Mouse (Mus musculus): ENCODE measurements around the gene Sap30. TPM values are rescaled to one million over a fixed set of nuclear protein-coding genes. Genes with fewer than 3 reads are reported as not detected.

The Sap30 gene
- polyA plus RNA-seq, 1 experiment from 2014 or later: 23.8 TPM

DNA sequence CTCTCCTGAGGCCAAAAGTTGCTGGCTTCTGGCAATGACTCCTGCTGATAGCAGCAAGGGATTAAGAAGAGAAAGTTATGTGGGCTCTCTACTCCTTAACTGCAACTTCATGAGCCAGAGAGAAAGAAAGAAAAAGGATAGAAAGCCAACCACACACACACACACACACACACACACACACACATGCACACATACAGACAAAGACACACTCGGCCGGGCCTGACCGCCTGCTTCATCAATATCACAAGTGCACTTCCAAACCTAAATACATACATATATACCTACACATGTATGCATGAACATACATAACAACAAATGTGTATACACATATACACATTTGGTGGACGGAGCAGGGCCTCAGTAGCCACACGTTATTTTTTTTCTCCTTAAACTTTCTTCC, 16.8 kb downstream of the Sap30 start:
- ATAC-seq (ENCODE audit: low FRiP score, low TSS enrichment): no peak
- Histone ChIP-seq H3K9ac (ENCODE audit: low read length) (no peak overlapping the region), H3K36me3 (ENCODE audit: control insufficient read depth, insufficient read depth, low read length) (no peaks in the 10 kb centered on the region), H3K27me3 (ENCODE audit: control insufficient read depth, insufficient read depth, low read length) (no peaks in the 10 kb centered on the region), H3K4me2 (replicated peaks; ENCODE audit: low read depth) (no peak overlapping the region), H3K27ac (replicated peaks) (no peak overlapping the region), H3K4me1 (replicated peaks; ENCODE audit: control insufficient read depth, insufficient read depth) (no peaks in the 10 kb centered on the region), H3K9me3 (ENCODE audit: control insufficient read depth, low read length) (no peaks in the 10 kb centered on the region), H3K4me3 (ENCODE audit: low read depth, low read length) (no peak overlapping the region)
- 93% methylated on average over 5 of the region's 5 CpGs for WGBS
- TF ChIP-seq CTCF (IDR thresholded peaks at IDR 0.05; ENCODE audit: low read depth) (no peak), EP300 (optimal IDR thresholded peaks at IDR 0.05) (no peak)
- DNase-seq (ENCODE audit: low spot score): no peak

DNA sequence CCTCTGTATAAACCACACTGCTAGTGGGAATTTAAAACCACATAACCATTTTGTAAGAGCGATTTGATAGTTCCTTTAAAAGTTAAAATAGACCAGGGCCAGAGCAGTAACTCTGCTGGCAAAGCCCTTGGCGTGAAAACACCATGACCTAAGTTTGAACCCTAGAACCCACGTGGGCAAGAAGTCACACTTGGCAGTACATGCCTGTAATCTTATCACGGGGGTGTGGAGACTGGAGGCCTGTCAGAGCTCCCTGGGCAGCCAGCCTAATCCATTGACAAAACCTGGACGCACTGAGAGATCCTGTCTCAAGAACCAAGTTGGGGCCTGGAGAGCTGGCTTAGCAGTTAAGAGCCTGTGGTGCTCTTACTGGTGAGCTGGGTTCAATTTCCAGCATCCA, 19.0 kb downstream of the Sap30 start:
- Histone ChIP-seq H3K4me3 (ENCODE audit: low read depth, low read length) (no peak overlapping the region), H3K9ac (ENCODE audit: low read length) (no peak overlapping the region), H3K27me3 (ENCODE audit: control insufficient read depth, insufficient read depth, low read length) (no peaks in the 10 kb centered on the region), H3K4me1 (replicated peaks; ENCODE audit: control insufficient read depth, insufficient read depth) (no peaks in the 10 kb centered on the region), H3K4me2 (replicated peaks; ENCODE audit: low read depth) (no peak overlapping the region), H3K27ac (replicated peaks) (no peak overlapping the region), H3K36me3 (ENCODE audit: control insufficient read depth, insufficient read depth, low read length) (no peaks in the 10 kb centered on the region), H3K9me3 (ENCODE audit: control insufficient read depth, low read length) (no peaks in the 10 kb centered on the region)
- WGBS: 17% methylated on average over 5 of the region's 5 CpGs
- DNase-seq (ENCODE audit: low spot score): peak; percentile 84
- peak; percentile 97 for ATAC-seq (ENCODE audit: low FRiP score, low TSS enrichment)
- no peak for TF ChIP-seq CTCF (IDR thresholded peaks at IDR 0.05; ENCODE audit: low read depth)
- no peak for TF ChIP-seq EP300 (optimal IDR thresholded peaks at IDR 0.05)

DNA sequence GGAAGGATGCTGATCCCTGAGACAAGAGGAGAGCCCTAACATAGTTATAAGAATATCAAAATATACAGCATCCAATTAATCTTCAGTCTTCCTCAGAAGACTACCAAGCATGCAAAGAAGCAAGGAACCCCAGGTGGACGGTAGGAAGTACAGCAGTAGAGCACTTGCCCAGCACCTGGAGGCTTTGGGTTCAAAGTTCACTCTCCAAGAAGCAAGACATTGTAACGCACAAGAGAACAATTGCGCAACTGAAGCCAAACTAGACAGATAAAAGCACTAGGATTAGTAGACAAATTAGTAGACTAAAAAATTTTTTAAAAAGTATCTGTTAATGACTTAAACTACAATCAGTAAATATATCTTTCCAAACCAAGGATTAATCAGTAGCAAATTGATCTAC, 23.9 kb downstream of the Sap30 start:
- Histone ChIP-seq H3K9me3 (ENCODE audit: control insufficient read depth, low read length) (no peaks in the 10 kb centered on the region), H3K27ac (replicated peaks) (no peak overlapping the region), H3K9ac (ENCODE audit: low read length) (no peak overlapping the region), H3K27me3 (ENCODE audit: control insufficient read depth, insufficient read depth, low read length) (no peaks in the 10 kb centered on the region), H3K4me1 (replicated peaks; ENCODE audit: control insufficient read depth, insufficient read depth) (no peaks in the 10 kb centered on the region), H3K4me2 (replicated peaks; ENCODE audit: low read depth) (no peak overlapping the region), H3K4me3 (ENCODE audit: low read depth, low read length) (no peak overlapping the region), H3K36me3 (ENCODE audit: control insufficient read depth, insufficient read depth, low read length) (no peaks in the 10 kb centered on the region)
- TF ChIP-seq CTCF (IDR thresholded peaks at IDR 0.05; ENCODE audit: low read depth) (no peak), EP300 (optimal IDR thresholded peaks at IDR 0.05) (no peak)
- 74% methylated on average over 3 of the region's 3 CpGs for WGBS
- no peak for DNase-seq (ENCODE audit: low spot score)
- no peak for ATAC-seq (ENCODE audit: low FRiP score, low TSS enrichment)

DNA sequence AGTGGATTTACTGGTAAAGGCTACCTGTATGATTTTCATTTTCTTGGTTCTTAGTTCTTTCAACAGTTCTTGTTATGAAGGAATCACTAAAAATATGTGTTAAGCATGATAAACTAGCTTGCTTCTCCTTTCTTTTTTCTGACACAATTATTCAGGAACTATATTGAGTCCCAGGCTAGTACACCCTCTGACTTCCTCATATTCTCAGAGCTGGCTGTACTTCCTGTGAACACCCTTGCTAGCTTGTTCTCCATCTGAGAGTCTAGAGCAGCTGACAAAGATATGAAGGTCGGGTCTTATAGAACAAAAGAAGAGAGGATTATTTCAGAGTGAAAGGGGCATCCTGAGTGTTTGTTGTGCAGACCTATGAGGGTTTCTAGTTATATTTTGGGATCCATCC, 24.8 kb downstream of the Sap30 start:
- no peak for TF ChIP-seq EP300 (optimal IDR thresholded peaks at IDR 0.05)
- no peak for TF ChIP-seq CTCF (IDR thresholded peaks at IDR 0.05; ENCODE audit: low read depth)
- no peak overlapping the region for H3K27ac ChIP-seq (replicated peaks)
- H3K9me3 ChIP-seq (ENCODE audit: control insufficient read depth, low read length): no peaks in the 10 kb centered on the region
- DNase-seq (ENCODE audit: low spot score): no peak
- H3K27me3 ChIP-seq (ENCODE audit: control insufficient read depth, insufficient read depth, low read length): no peaks in the 10 kb centered on the region
- H3K4me1 ChIP-seq (replicated peaks; ENCODE audit: control insufficient read depth, insufficient read depth): no peaks in the 10 kb centered on the region
- H3K4me2 ChIP-seq (replicated peaks; ENCODE audit: low read depth): no peak overlapping the region
- H3K36me3 ChIP-seq (ENCODE audit: control insufficient read depth, insufficient read depth, low read length): no peaks in the 10 kb centered on the region
- ATAC-seq (ENCODE audit: low FRiP score, low TSS enrichment): no peak
- H3K4me3 ChIP-seq (ENCODE audit: low read depth, low read length): no peak overlapping the region
- no peak overlapping the region for H3K9ac ChIP-seq (ENCODE audit: low read length)
- 50% methylated on average over 1 of the region's 1 CpGs for WGBS

DNA sequence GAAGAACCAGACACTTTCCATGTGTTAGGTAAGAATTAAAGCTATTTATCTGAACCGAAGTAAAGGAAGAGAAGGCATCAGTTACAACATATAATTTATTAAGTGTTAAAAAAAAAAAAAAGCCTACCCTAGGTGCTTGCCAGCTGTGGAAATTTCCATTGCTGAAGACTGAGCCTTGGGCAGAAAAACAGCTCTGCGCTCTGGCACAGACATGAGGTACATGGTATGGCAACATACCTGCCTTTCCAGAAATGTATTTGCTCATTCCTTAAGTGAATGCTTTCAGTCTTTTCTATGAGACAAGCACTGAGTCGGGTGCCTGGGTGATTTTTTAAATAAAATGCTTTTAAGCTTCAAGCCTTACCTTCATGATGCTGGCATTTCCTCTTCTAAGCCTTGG, 29.7 kb downstream of the Sap30 start:
- Histone ChIP-seq H3K36me3 (ENCODE audit: control insufficient read depth, insufficient read depth, low read length) (no peaks in the 10 kb centered on the region), H3K9ac (ENCODE audit: low read length) (no peak overlapping the region), H3K4me3 (ENCODE audit: low read depth, low read length) (no peak overlapping the region), H3K27ac (replicated peaks) (no peak overlapping the region), H3K4me1 (replicated peaks; ENCODE audit: control insufficient read depth, insufficient read depth) (no peaks in the 10 kb centered on the region), H3K4me2 (replicated peaks; ENCODE audit: low read depth) (no peak overlapping the region), H3K9me3 (ENCODE audit: control insufficient read depth, low read length) (no peaks in the 10 kb centered on the region), H3K27me3 (ENCODE audit: control insufficient read depth, insufficient read depth, low read length) (no peaks in the 10 kb centered on the region)
- no peak for ATAC-seq (ENCODE audit: low FRiP score, low TSS enrichment)
- 53% methylated on average over 3 of the region's 3 CpGs for WGBS
- peak; percentile 26 for TF ChIP-seq EP300 (optimal IDR thresholded peaks at IDR 0.05)
- no peak for TF ChIP-seq CTCF (IDR thresholded peaks at IDR 0.05; ENCODE audit: low read depth)
- no peak for DNase-seq (ENCODE audit: low spot score)

DNA sequence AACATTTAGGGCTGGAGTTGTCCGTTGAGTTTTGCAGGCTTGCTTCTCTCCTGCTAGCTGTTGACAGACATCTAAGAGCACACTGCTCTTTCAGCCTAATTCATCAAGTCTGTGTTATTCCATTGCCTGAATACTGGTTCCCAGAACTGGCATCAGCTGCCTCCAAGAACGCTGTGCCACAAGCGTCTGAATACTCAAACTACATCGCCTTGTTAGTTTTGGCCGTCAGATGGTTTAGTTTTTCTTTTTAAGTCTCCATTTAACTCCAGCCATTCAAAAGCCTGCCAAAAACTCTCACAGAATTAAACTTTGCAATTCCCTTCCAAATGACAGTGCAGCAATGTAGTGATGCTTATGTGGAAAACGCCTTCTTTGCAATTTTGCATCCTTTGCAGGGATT, 30.5 kb downstream of the Sap30 start:
- Histone ChIP-seq H3K27ac (replicated peaks) (no peak overlapping the region), H3K27me3 (ENCODE audit: control insufficient read depth, insufficient read depth, low read length) (no peaks in the 10 kb centered on the region), H3K9ac (ENCODE audit: low read length) (no peak overlapping the region), H3K36me3 (ENCODE audit: control insufficient read depth, insufficient read depth, low read length) (no peaks in the 10 kb centered on the region), H3K9me3 (ENCODE audit: control insufficient read depth, low read length) (no peaks in the 10 kb centered on the region), H3K4me1 (replicated peaks; ENCODE audit: control insufficient read depth, insufficient read depth) (no peaks in the 10 kb centered on the region), H3K4me2 (replicated peaks; ENCODE audit: low read depth) (no peak overlapping the region), H3K4me3 (ENCODE audit: low read depth, low read length) (no peak overlapping the region)
- TF ChIP-seq EP300 (optimal IDR thresholded peaks at IDR 0.05) (no peak), CTCF (IDR thresholded peaks at IDR 0.05; ENCODE audit: low read depth) (no peak)
- 64% methylated on average over 6 of the region's 6 CpGs for WGBS
- no peak for DNase-seq (ENCODE audit: low spot score)
- no peak for ATAC-seq (ENCODE audit: low FRiP score, low TSS enrichment)
